Comparison of ENCODE assay signal across 8 mouse cellular contexts in the genomic region with DNA sequence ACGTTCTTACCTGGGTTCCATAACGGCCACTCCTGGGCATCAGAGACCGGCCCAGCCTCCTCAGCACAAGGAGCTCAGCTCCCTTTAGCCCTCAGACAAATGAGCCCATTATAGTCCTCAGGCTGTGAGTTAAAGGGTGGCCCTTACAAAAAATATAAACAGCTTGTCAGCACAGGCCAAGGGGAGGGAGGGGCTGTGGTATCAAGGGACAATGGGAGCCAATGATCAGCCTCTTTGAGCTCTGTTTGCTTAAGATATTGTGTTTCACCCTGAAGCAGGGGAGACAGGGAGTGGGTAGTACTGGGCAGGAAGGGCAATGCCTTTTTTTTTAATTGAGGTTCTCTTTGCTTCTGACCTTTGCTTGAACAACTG. TPM values are rescaled to one million over a fixed set of nuclear protein-coding genes. Genes with fewer than 3 reads are reported as not detected.
DNase-seq lines count a peak whose midpoint lies in the region; ATAC-seq and TF ChIP-seq lines count a peak whose summit lies in the region.

No protein-coding gene starts in this region.

- intact Hi-C loops in gastrocnemius, adult 2 months (cut with DNase I): no loop called here
- intact Hi-C loops in left cerebral cortex, postnatal 25 days (cut with DNase I): no loop called here

- H3K4me2 ChIP-seq in intestine, embryonic 16.5 days (ENCODE audit: low read depth, low read length): peak overlapping the region; percentile 35
- peak overlapping the region; percentile 41 for H3K4me2 ChIP-seq in midbrain, embryonic 13.5 days (replicated peaks)

- no peaks in the 10 kb centered on the region for H3K36me3 ChIP-seq in heart, embryonic 10.5 days
- no peaks in the 10 kb centered on the region for H3K36me3 ChIP-seq in embryonic facial prominence, embryonic 10.5 days (replicated peaks)
- no peaks in the 10 kb centered on the region for H3K36me3 ChIP-seq in intestine, embryonic 16.5 days (ENCODE audit: control insufficient read depth, insufficient read depth, low read length)
- H3K36me3 ChIP-seq in midbrain, embryonic 13.5 days: no peaks in the 10 kb centered on the region

- peaks cover 28% of the 10 kb centered on the region for H3K4me1 ChIP-seq in heart, embryonic 10.5 days
- H3K4me1 ChIP-seq in embryonic facial prominence, embryonic 10.5 days: peaks cover 52% of the 10 kb centered on the region
- H3K4me1 ChIP-seq in intestine, embryonic 16.5 days (ENCODE audit: control insufficient read depth, insufficient read depth, low read length): peaks cover 32% of the 10 kb centered on the region
- peaks cover 33% of the 10 kb centered on the region for H3K4me1 ChIP-seq in midbrain, embryonic 13.5 days (replicated peaks)

- no peak for DNase-seq in heart, embryonic 10.5 days (ENCODE audit: low spot score)
- no peak for DNase-seq in heart, postnatal 4 days
- peak; percentile 63 for DNase-seq in embryonic facial prominence, embryonic 10.5 days (ENCODE audit: low spot score)
- DNase-seq in gastrocnemius, adult 2 months: no peak
- no peak for DNase-seq in left cerebral cortex, postnatal 25 days (ENCODE audit: low spot score in 2 of 2)
- no peak for DNase-seq in cerebellum, postnatal 4 days (ENCODE audit: low spot score in 2 of 2)

- peak overlapping the region; percentile 60; the same call in 1 of the 2 replicates for H3K27ac ChIP-seq in heart, embryonic 10.5 days
- peak overlapping the region; percentile 79 for H3K27ac ChIP-seq in embryonic facial prominence, embryonic 10.5 days (replicated peaks)
- H3K27ac ChIP-seq in intestine, embryonic 16.5 days (ENCODE audit: low read length): peak overlapping the region; percentile 93
- 0 out of 2 replicates have a peak overlapping the region, but pooled peaks have one; percentile 48 for H3K27ac ChIP-seq in midbrain, embryonic 13.5 days
- no peak overlapping the region for H3K27ac ChIP-seq in gastrocnemius, adult 2 months

- peaks cover 26% of the 10 kb centered on the region for H3K27me3 ChIP-seq in heart, embryonic 10.5 days (ENCODE audit: insufficient read depth, poor library complexity, severe bottlenecking)
- H3K27me3 ChIP-seq in embryonic facial prominence, embryonic 10.5 days (replicated peaks; ENCODE audit: low read depth, poor library complexity, severe bottlenecking): peaks cover 25% of the 10 kb centered on the region
- no peaks in the 10 kb centered on the region for H3K27me3 ChIP-seq in intestine, embryonic 16.5 days (replicated peaks; ENCODE audit: control insufficient read depth, insufficient read depth, low read length)
- no peaks in the 10 kb centered on the region for H3K27me3 ChIP-seq in midbrain, embryonic 13.5 days

- peak; percentile 90 for ATAC-seq in intestine, embryonic 16.5 days
- ATAC-seq in midbrain, embryonic 13.5 days: peak; percentile 39

- no peaks in the 10 kb centered on the region for H3K9me3 ChIP-seq in heart, embryonic 10.5 days
- H3K9me3 ChIP-seq in embryonic facial prominence, embryonic 10.5 days: peaks cover 4% of the 10 kb centered on the region; the same call in 1 of the 2 replicates
- H3K9me3 ChIP-seq in intestine, embryonic 16.5 days (ENCODE audit: control insufficient read depth, low read length): no peaks in the 10 kb centered on the region
- no peaks in the 10 kb centered on the region for H3K9me3 ChIP-seq in midbrain, embryonic 13.5 days

- H3K4me3 ChIP-seq in heart, embryonic 10.5 days: peak overlapping the region; percentile 44
- H3K4me3 ChIP-seq in embryonic facial prominence, embryonic 10.5 days: peak overlapping the region; percentile 48
- peak overlapping the region; percentile 50 for H3K4me3 ChIP-seq in intestine, embryonic 16.5 days (ENCODE audit: low read length)
- peak overlapping the region; percentile 15 for H3K4me3 ChIP-seq in midbrain, embryonic 13.5 days (replicated peaks)
- H3K4me3 ChIP-seq in gastrocnemius, adult 2 months: no peak overlapping the region

- peak overlapping the region; percentile 65 for H3K9ac ChIP-seq in intestine, embryonic 16.5 days (ENCODE audit: low read depth, low read length)
- peak overlapping the region; percentile 40; the same call in 1 of the 2 replicates for H3K9ac ChIP-seq in midbrain, embryonic 13.5 days (replicated peaks)

- 15% methylated on average over 3 of the region's 3 CpGs for WGBS in heart, embryonic 10.5 days
- 4% methylated on average over 3 of the region's 3 CpGs for WGBS in embryonic facial prominence, embryonic 10.5 days
- 4% methylated on average over 3 of the region's 3 CpGs for WGBS in intestine, embryonic 16.5 days
- 0% methylated on average over 3 of the region's 3 CpGs for WGBS in midbrain, embryonic 13.5 days

- TF ChIP-seq CTCF in gastrocnemius, adult 2 months (IDR thresholded peaks at IDR 0.05): no peak

RNA-seq across cellular contexts. Expression of a gene that starts 36.1 kb away (rescaled TPM):
- polyA plus RNA-seq in heart, embryonic 10.5 days (2016; fragmentation: Nextera tagmentation; extraction: Ambion mirVana): 7.1 and 8.0 TPM in 2 replicates
- total RNA-seq in heart, postnatal 4 days (2021): 10 to 100 TPM in 1 of 2 experiments, 1 to 10 TPM in 1; 8.9 to 10.1 TPM
- 31.0 and 31.3 TPM in 2 replicates for polyA plus RNA-seq in embryonic facial prominence, embryonic 10.5 days (2016; fragmentation: Nextera tagmentation; extraction: Ambion mirVana)
- 57.0 and 57.5 TPM in 2 replicates for polyA plus RNA-seq in intestine, embryonic 16.5 days (2015; fragmentation: Nextera tagmentation; extraction: Ambion mirVana)
- 165 and 177 TPM in 2 replicates for polyA plus RNA-seq in midbrain, embryonic 13.5 days (2015; fragmentation: Nextera tagmentation; extraction: Ambion mirVana)
- total RNA-seq in gastrocnemius, adult 2 months (2021): 1 to 10 TPM; 1.2 to 2.0 TPM
- total RNA-seq in left cerebral cortex, postnatal 25 days (2021): 100 to 1,000 TPM; 239 to 257 TPM
